ENCODE assay signal across 9 mouse cellular contexts in genomic region chr4:149098571-149098970, GRCm38 (mm10). TPM values are rescaled to one million over a fixed set of nuclear protein-coding genes. Genes with fewer than 3 reads are reported as not detected.
DNase-seq lines count a peak whose midpoint lies in the region; ATAC-seq and TF ChIP-seq lines count a peak whose summit lies in the region.
"Had no signal": no experiment of that assay in that cellular context is flagged by ENCODE, and none has a peak within 500 bp of the region (broad histone marks: within the 10 kb centered on the region; RNA-seq: fewer than 3 reads in every experiment).

No protein-coding gene starts in this region.

- no peak for TF ChIP-seq RAD21 in CH12.LX (IDR thresholded peaks at IDR 0.05; ENCODE audit: low read depth, low read length)

- WGBS in heart, embryonic 11.5 days (ENCODE audit: insufficient replicate concordance), result 8% methylated on average over 11 of the region's 11 CpGs
- WGBS in forebrain, embryonic 15.5 days, result 20% methylated on average over 11 of the region's 11 CpGs
- WGBS in macrophage (ENCODE audit: missing documents), result 14% methylated on average over 8 of the region's 11 CpGs

- dilution Hi-C loops in CH12.LX (cut with MboI; ENCODE audit: extremely low pct_ligation_motif_present, extremely low pct_unique_long_range_greater_than_20kb, low sequenced_read_pairs), result no loop called here

- peak overlapping the region; percentile 94 for H3K9ac ChIP-seq in heart, embryonic 11.5 days (ENCODE audit: low read depth, low read length)
- H3K9ac ChIP-seq in CH12.LX (ENCODE audit: insufficient read depth, low read depth), result peak overlapping the region; percentile 70
- peak overlapping the region; percentile 75 for H3K9ac ChIP-seq in forebrain, embryonic 15.5 days (replicated peaks)

- H3K79me2 ChIP-seq in CH12.LX (replicated peaks; ENCODE audit: control insufficient read depth, extremely low read depth, insufficient read depth, poor library complexity, severe bottlenecking) (peaks cover 36% of the 10 kb centered on the region), macrophage (ENCODE audit: inconsistent target) (peaks cover 55% of the 10 kb centered on the region)

- no peaks in the 10 kb centered on the region for H3K27me3 ChIP-seq in heart, embryonic 11.5 days (ENCODE audit: control insufficient read depth, insufficient read depth, low read length)
- H3K27me3 ChIP-seq in CH12.LX (replicated peaks), result no peaks in the 10 kb centered on the region
- no peaks in the 10 kb centered on the region for H3K27me3 ChIP-seq in forebrain, embryonic 15.5 days
- H3K27me3 ChIP-seq: Patski had no signal

- H3K4me1 ChIP-seq in heart, embryonic 11.5 days (ENCODE audit: control insufficient read depth, insufficient read depth, low read length), result peaks cover 11% of the 10 kb centered on the region
- peaks cover 6 to 21% of the 10 kb centered on the region in 2 experiments; a peak in 3 of 4 replicates for H3K4me1 ChIP-seq in CH12.LX (ENCODE audit: control insufficient read depth in 1 of 2, insufficient read depth in 2 of 2)
- peaks cover 18% of the 10 kb centered on the region for H3K4me1 ChIP-seq in forebrain, embryonic 15.5 days

- ATAC-seq in heart, embryonic 11.5 days (replicated peaks; ENCODE audit: insufficient number of reproducible peaks, low FRiP score, low TSS enrichment), result no peak
- no peak for ATAC-seq in forebrain, embryonic 15.5 days (replicated peaks)

- no peak for TF ChIP-seq POLR2A in CH12.LX (IDR thresholded peaks at IDR 0.05; ENCODE audit: low read depth, low read length)

- TF ChIP-seq EP300 in CH12.LX (IDR thresholded peaks at IDR 0.05; ENCODE audit: low read length), result no peak

- H3K36me3 ChIP-seq in heart, embryonic 11.5 days (ENCODE audit: control insufficient read depth, insufficient read depth, low read length), result no peaks in the 10 kb centered on the region
- H3K36me3 ChIP-seq in CH12.LX (replicated peaks in 1 of 2; ENCODE audit: control insufficient read depth in 1 of 2, insufficient read depth in 1 of 2, low read length in 1 of 2) (peaks cover 2 to 23% of the 10 kb centered on the region in 2 experiments), macrophage (ENCODE audit: inconsistent target) (peaks cover 7% of the 10 kb centered on the region; the same call in 1 of the 2 replicates)
- H3K36me3 ChIP-seq in forebrain, embryonic 15.5 days, result 0 out of 2 replicates have a peak, but pooled peaks cover 6% of the 10 kb centered on the region

- DNase-seq in heart, postnatal 10 days, result no peak
- DNase-seq in CH12.LX (ENCODE audit: extremely low read depth) (peak; percentile 25), MN1 (ENCODE audit: low spot score) (no peak)
- no peak for DNase-seq in frontal cortex, adult 2 months (ENCODE audit: extremely low spot score in 1 of 2, low spot score in 1 of 2)
- no peak for DNase-seq in cerebellum, postnatal 36 days

- intact Hi-C loops in heart, postnatal 10 days (cut with DNase I), result no loop called here

- in situ Hi-C loops in CH12.LX (cut with MboI; ENCODE audit: low pct_ligation_motif_present, low pct_unique_long_range_greater_than_20kb, low sequenced_read_pairs), result no loop called here

- peak overlapping the region; percentile 99 for H3K4me3 ChIP-seq in heart, embryonic 11.5 days (ENCODE audit: low read depth, low read length)
- H3K4me3 ChIP-seq in CH12.LX (replicated peaks in 1 of 3; ENCODE audit: low read depth in 2 of 3, low read length in 2 of 3, poor library complexity in 1 of 3), result peak overlapping the region; percentile 91 to 99 (median 99)
- peak overlapping the region; percentile 68 for H3K4me3 ChIP-seq in forebrain, embryonic 15.5 days
- peak overlapping the region; percentile 93 for H3K4me3 ChIP-seq in macrophage (ENCODE audit: inconsistent target)

- TF ChIP-seq CTCF in CH12.LX (conservative IDR thresholded peaks at IDR 0.05 in 1 of 2, IDR thresholded peaks at IDR 0.05 in 1 of 2; ENCODE audit: low read depth in 2 of 2, low read length in 2 of 2), result no peak

- H3K9me3 ChIP-seq in heart, embryonic 11.5 days (replicated peaks; ENCODE audit: control insufficient read depth, low read length), result no peaks in the 10 kb centered on the region
- no peaks in the 10 kb centered on the region for H3K9me3 ChIP-seq in CH12.LX (replicated peaks; ENCODE audit: low read length)
- H3K9me3 ChIP-seq in forebrain, embryonic 15.5 days, result no peaks in the 10 kb centered on the region

- H3K27ac ChIP-seq in heart, embryonic 11.5 days (ENCODE audit: low read depth, low read length), result no peak overlapping the region
- H3K27ac ChIP-seq in CH12.LX (ENCODE audit: insufficient read depth, low read depth), result no peak overlapping the region
- H3K27ac ChIP-seq in forebrain, embryonic 15.5 days (replicated peaks), result no peak overlapping the region
- H3K27ac ChIP-seq in macrophage, result peak overlapping the region; percentile 36; the same call in 1 of the 2 replicates

- peak overlapping the region; percentile 98 for H3K4me2 ChIP-seq in heart, embryonic 11.5 days
- peak overlapping the region; percentile 62 for H3K4me2 ChIP-seq in CH12.LX (ENCODE audit: insufficient read depth, low read depth, poor library complexity, severe bottlenecking)
- peak overlapping the region; percentile 91 for H3K4me2 ChIP-seq in forebrain, embryonic 15.5 days (replicated peaks)

TF ChIP-seq in CH12.LX, 34 proteins besides CTCF, POLR2A, EP300 and RAD21 (continues in another document):
- TF ChIP-seq SMC3 (IDR thresholded peaks at IDR 0.05; ENCODE audit: low read depth, low read length), result no peak
- TF ChIP-seq NRF1 (IDR thresholded peaks at IDR 0.05; ENCODE audit: low read depth, low read length), result 0 out of 2 replicates have a peak, but pooled peaks have one; percentile 19
- TF ChIP-seq MYC (IDR thresholded peaks at IDR 0.05; ENCODE audit: low read depth, low read length), result peak; percentile 89
- no peak for TF ChIP-seq JUND (conservative IDR thresholded peaks at IDR 0.05; ENCODE audit: low read depth, low read length)
- no peak for TF ChIP-seq CHD2 (IDR thresholded peaks at IDR 0.05; ENCODE audit: low read length)
- TF ChIP-seq MXI1 (IDR thresholded peaks at IDR 0.05; ENCODE audit: low read depth, low read length), result peak; percentile 75
- peak; percentile 64; the same call in 1 of the 2 replicates for TF ChIP-seq MAX (IDR thresholded peaks at IDR 0.05; ENCODE audit: low read length)

RNA-seq across cellular contexts. Expression of gene Pex14, which starts 1.1 kb away (rescaled TPM):
- 33.5 and 37.2 TPM in 2 replicates for polyA plus RNA-seq in heart, embryonic 11.5 days (2014; fragmentation: Nextera tagmentation; extraction: Ambion mirVana)
- total RNA-seq in heart, postnatal 10 days (2021), result 10 to 100 TPM; 26.5 to 27.2 TPM
- total RNA-seq in CH12.LX (2012; rRNA removed) (48.5 and 51.3 TPM in 2 replicates), CH12.LX (2014; rRNA removed) (60.3 and 63.6 TPM in 2 replicates)
- polyA plus RNA-seq in CH12.LX (2012; ENCODE audit: insufficient read length, low read depth) (59.2 and 67.7 TPM in 2 replicates), macrophage (2018) (21.4 to 30.8 TPM (median 22.4 TPM) in 3 replicates)
- 53.4 and 54.2 TPM in 2 replicates for polyA plus RNA-seq in forebrain, embryonic 15.5 days (2015; fragmentation: Nextera tagmentation; extraction: Ambion mirVana)
- total RNA-seq in macrophage (2018; cell fraction: chromatin; rRNA removed), result 10 to 100 TPM in 24 of 26 experiments, 1 to 10 TPM in 2; 7.7 to 49.9 (median 40.5) TPM
- total RNA-seq in macrophage (2018; cell fraction: cytosol; rRNA removed), result 10 to 100 TPM; 22.5 to 35.7 (median 30.5) TPM
- total RNA-seq in macrophage (2018; cell fraction: nucleus; rRNA removed), result 10 to 100 TPM; 13.7 to 39.1 (median 29.2) TPM
- 42.5 and 44.3 TPM in 2 replicates for polyA plus RNA-seq in frontal cortex, adult 2 months (2012; rRNA removed)

RNA-seq across cellular contexts. Expression of gene Dffa, which starts 5.4 kb away (rescaled TPM):
- 34.2 and 35.9 TPM in 2 replicates for polyA plus RNA-seq in heart, embryonic 11.5 days (2014; fragmentation: Nextera tagmentation; extraction: Ambion mirVana)
- total RNA-seq in heart, postnatal 10 days (2021), result 10 to 100 TPM; 33.5 to 38.7 TPM
- 26.8 and 27.2 TPM in 2 replicates for total RNA-seq in CH12.LX (2012; rRNA removed)
- total RNA-seq in CH12.LX (2014; rRNA removed), result 23.4 and 23.7 TPM in 2 replicates
- 42.0 and 44.8 TPM in 2 replicates for polyA plus RNA-seq in CH12.LX (2012; ENCODE audit: insufficient read length, low read depth)
- 24.2 and 25.0 TPM in 2 replicates for polyA plus RNA-seq in forebrain, embryonic 15.5 days (2015; fragmentation: Nextera tagmentation; extraction: Ambion mirVana)
- total RNA-seq in macrophage (2018; cell fraction: chromatin; rRNA removed), result 10 to 100 TPM in 15 of 26 experiments, 1 to 10 TPM in 11; 3.8 to 24.3 (median 12.2) TPM
- total RNA-seq in macrophage (2018; cell fraction: cytosol; rRNA removed), result 10 to 100 TPM; 15.4 to 26.7 (median 20.1) TPM
- 10 to 100 TPM in 19 of 26 experiments, 1 to 10 TPM in 7; 4.5 to 25.9 (median 14.1) TPM for total RNA-seq in macrophage (2018; cell fraction: nucleus; rRNA removed)
- polyA plus RNA-seq in macrophage (2018), result 13.1 to 22.2 TPM (median 19.3 TPM) in 3 replicates
- polyA plus RNA-seq in frontal cortex, adult 2 months (2012; rRNA removed), result 47.6 and 49.2 TPM in 2 replicates

RNA-seq across cellular contexts. Expression of gene Cort, which starts 28.0 kb away (rescaled TPM):
- polyA plus RNA-seq in heart, embryonic 11.5 days (2014; fragmentation: Nextera tagmentation; extraction: Ambion mirVana), result 0.24 and 0.46 TPM in 2 replicates
- total RNA-seq in heart, postnatal 10 days (2021), result under 1 TPM; 0.42 to 0.55 TPM
- 0.50 and 0.59 TPM in 2 replicates for total RNA-seq in CH12.LX (2012; rRNA removed)
- not detected in 2 replicates for total RNA-seq in CH12.LX (2014; rRNA removed)
- polyA plus RNA-seq in CH12.LX (2012; ENCODE audit: insufficient read length, low read depth), result 0.94 and 1.4 TPM in 2 replicates
- polyA plus RNA-seq in forebrain, embryonic 15.5 days (2015; fragmentation: Nextera tagmentation; extraction: Ambion mirVana), result 1.2 and 1.3 TPM in 2 replicates
- total RNA-seq in macrophage (2018; cell fraction: chromatin; rRNA removed), result 1 to 10 TPM in 1 of 26 experiments, not detected in 25; 1.1 TPM
- total RNA-seq in macrophage (2018; cell fraction: cytosol; rRNA removed), result not detected
- 1 to 10 TPM in 1 of 26 experiments, not detected in 25; 1.3 TPM for total RNA-seq in macrophage (2018; cell fraction: nucleus; rRNA removed)
- not detected in 3 replicates for polyA plus RNA-seq in macrophage (2018)
- polyA plus RNA-seq in frontal cortex, adult 2 months (2012; rRNA removed), result 9.8 and 12.3 TPM in 2 replicates

RNA-seq across cellular contexts. Expression of gene Cenps, which starts 38.9 kb away (rescaled TPM):
- 30.1 and 33.3 TPM in 2 replicates for polyA plus RNA-seq in heart, embryonic 11.5 days (2014; fragmentation: Nextera tagmentation; extraction: Ambion mirVana)
- 10 to 100 TPM in 1 of 2 experiments, 1 to 10 TPM in 1; 9.7 to 12.2 TPM for total RNA-seq in heart, postnatal 10 days (2021)
- total RNA-seq in CH12.LX (2012; rRNA removed) (19.5 and 22.9 TPM in 2 replicates), CH12.LX (2014; rRNA removed) (43.7 and 47.9 TPM in 2 replicates)
- polyA plus RNA-seq in CH12.LX (2012; ENCODE audit: insufficient read length, low read depth) (74.6 and 94.0 TPM in 2 replicates), macrophage (2018) (1.6 to 10.9 TPM (median 3.6 TPM) in 3 replicates)
- 21.9 and 26.8 TPM in 2 replicates for polyA plus RNA-seq in forebrain, embryonic 15.5 days (2015; fragmentation: Nextera tagmentation; extraction: Ambion mirVana)
- total RNA-seq in macrophage (2018; cell fraction: chromatin; rRNA removed), result 1 to 10 TPM in 11 of 26 experiments, under 1 TPM in 1, not detected in 14; 0.85 to 5.5 (median 2.6) TPM
- total RNA-seq in macrophage (2018; cell fraction: cytosol; rRNA removed), result 1 to 10 TPM in 19 of 26 experiments, under 1 TPM in 7; 0.58 to 2.8 (median 1.4) TPM
- total RNA-seq in macrophage (2018; cell fraction: nucleus; rRNA removed), result 1 to 10 TPM in 6 of 26 experiments, under 1 TPM in 5, not detected in 15; 0.47 to 9.3 (median 1.0) TPM
- polyA plus RNA-seq in frontal cortex, adult 2 months (2012; rRNA removed), result 6.7 TPM in 2 replicates
